Mouse (Mus musculus) ovary, postnatal 14 days (tissue): ENCODE data around the gene Arf4.
A peak's percentile ranks its signal among the peaks of the same experiment; 100 is the strongest.

Experiments used
- DNase-seq: peaks from one replicate; pipeline ENCODE4 v3.0.0; 2022; ENCODE audit warnings: low spot score

Gene Arf4

GRCm38 (mm10) chr14:26637851-26638707 is at the start of gene Arf4:
TSS of gene Arf4 (plus strand) at chr14:26638074.
- peak; percentile 94 for DNase-seq

GRCm38 (mm10) chr14:26591353-26591752 is 46.5 kb upstream of the Arf4 start:
- DNase-seq, result no peak

- no peak for DNase-seq
Observed at GRCm38 (mm10) chr14:26593281-26593895, 44.5 kb upstream of the Arf4 start.

- DNase-seq, result no peak
Observed at GRCm38 (mm10) chr14:26595167-26595566, 42.7 kb upstream of the Arf4 start.

- DNase-seq, result no peak
Observed at GRCm38 (mm10) chr14:26595695-26596365, 42.0 kb upstream of the Arf4 start.

- DNase-seq, result no peak
Observed at GRCm38 (mm10) chr14:26605354-26605753, 32.5 kb upstream of the Arf4 start.

GRCm38 (mm10) chr14:26609674-26610073 is 28.2 kb upstream of the Arf4 start:
- no peak for DNase-seq

- DNase-seq, result no peak
Observed at GRCm38 (mm10) chr14:26610689-26611088, 27.2 kb upstream of the Arf4 start.

- no peak for DNase-seq
Observed at GRCm38 (mm10) chr14:26625301-26625700, 12.6 kb upstream of the Arf4 start.

- no peak for DNase-seq
Observed at GRCm38 (mm10) chr14:26626605-26627140, 11.2 kb upstream of the Arf4 start.

GRCm38 (mm10) chr14:26637025-26637850 is 636 bp upstream of the Arf4 start:
- DNase-seq, result peak; percentile 26

- peak; percentile 36 for DNase-seq
Observed at GRCm38 (mm10) chr14:26638708-26639084, 822 bp downstream of the Arf4 start.

GRCm38 (mm10) chr14:26639251-26639650 is 1.4 kb downstream of the Arf4 start:
- no peak for DNase-seq

GRCm38 (mm10) chr14:26639961-26640360 is 2.1 kb downstream of the Arf4 start:
- no peak for DNase-seq

GRCm38 (mm10) chr14:26643006-26643624 is 5.2 kb downstream of the Arf4 start:
- DNase-seq, result no peak

- no peak for DNase-seq
Observed at GRCm38 (mm10) chr14:26645989-26646650, 8.2 kb downstream of the Arf4 start.

- DNase-seq, result no peak
Observed at GRCm38 (mm10) chr14:26647811-26648210, 9.9 kb downstream of the Arf4 start.

GRCm38 (mm10) chr14:26651901-26652300 is 14.0 kb downstream of the Arf4 start:
- DNase-seq, result no peak

- DNase-seq, result no peak
Observed at GRCm38 (mm10) chr14:26658178-26658577, 20.3 kb downstream of the Arf4 start.

- DNase-seq, result no peak
Observed at GRCm38 (mm10) chr14:26660233-26660632, 22.4 kb downstream of the Arf4 start.

GRCm38 (mm10) chr14:26662016-26662415 is 24.1 kb downstream of the Arf4 start:
- DNase-seq, result no peak
